Mouse (Mus musculus): ENCODE measurements at regions not wholly inside any gene's neighbourhood (a gene's known extent, or its start where the extent isn't known, plus 50 kb on each side); places are given as distances from the start of the nearest gene placed in this dataset.

DNA sequence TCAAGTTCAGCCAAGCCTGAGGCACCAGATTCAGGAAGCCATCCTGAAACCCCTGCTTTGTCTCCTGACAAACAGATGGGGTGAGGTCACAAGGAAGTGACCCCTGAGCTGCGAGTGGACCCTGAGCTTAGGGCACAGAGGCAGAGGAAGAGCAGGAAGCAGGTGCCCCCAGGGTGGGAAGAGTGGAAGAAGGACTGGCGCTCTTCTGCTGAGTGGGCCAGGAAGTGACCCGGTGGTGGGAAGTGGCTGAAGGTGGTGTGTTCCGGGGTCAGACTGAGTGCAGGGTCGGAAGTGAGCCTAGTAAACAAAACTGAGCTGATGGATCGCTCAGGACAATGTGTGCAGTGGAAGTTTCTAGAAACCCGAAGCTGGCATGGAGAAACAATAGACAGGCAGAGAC is 57.2 kb upstream of the Unc5b start:
- TF ChIP-seq CTCF (IDR thresholded peaks at IDR 0.05; ENCODE audit: low read depth), result no peak
- TF ChIP-seq EP300 (IDR thresholded peaks at IDR 0.05; ENCODE audit: low read depth), result no peak
